Mouse (Mus musculus): Measurements from ENCODE around the gene Dst.

DNA sequence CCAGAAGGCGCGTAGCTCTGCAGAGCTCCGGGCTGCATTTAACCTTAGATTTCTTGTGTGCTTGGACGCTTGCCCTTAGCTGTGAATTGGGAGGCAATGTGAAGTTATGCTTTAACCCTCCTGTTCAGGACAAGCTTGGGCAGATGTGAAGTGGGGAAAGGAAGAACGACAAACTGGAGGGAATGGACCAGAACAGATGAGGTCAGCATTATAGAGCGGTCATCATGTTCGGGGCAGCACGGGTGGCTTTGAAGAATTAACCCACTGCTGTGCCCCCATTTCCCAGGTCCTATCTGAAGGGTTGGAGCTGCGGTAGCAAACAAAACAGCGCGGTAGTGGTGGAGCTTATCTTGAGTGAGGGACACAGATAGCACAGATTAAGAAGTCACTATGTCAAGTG is 84.8 kb downstream of the Dst start:
- TF ChIP-seq POLR2A (IDR thresholded peaks at IDR 0.05; ENCODE audit: insufficient read length, low read depth) (no peak), E2F4 (IDR thresholded peaks at IDR 0.05; ENCODE audit: insufficient read depth) (no peak), MYOG (IDR thresholded peaks at IDR 0.05; ENCODE audit: control insufficient read depth in 1 of 3, insufficient read depth in 1 of 3, insufficient read length in 2 of 3, low read depth in 2 of 3) (no peak)

Measured in myocyte (in vitro differentiated cells).